Mouse (Mus musculus) forebrain, embryonic 12.5 days (tissue): ENCODE results near the gene Cxcl10. TPM values are rescaled to one million over a fixed set of nuclear protein-coding genes. Genes with fewer than 3 reads are reported as not detected.

ENCODE experiments used
- ATAC-seq: fragments of 200-750 bp; cut with Nextera tagmentation; 2 replicates; pipeline ENCODE4 v1.8.0; 2017; ENCODE audit warnings: moderate TSS enrichment; ENCODE audit not compliant: low FRiP score
- H3K27ac ChIP-seq: fragments of 300-500 bp; sonication (generic); 2 replicates; pipeline ENCODE4 v1.5.1; 2016; ENCODE audit warnings: mild to moderate bottlenecking
- H3K27me3 ChIP-seq: fragments of 300-500 bp; sonication (generic); 2 replicates; pipeline ENCODE4 v1.6.1; 2016; ENCODE audit warnings: mild to moderate bottlenecking
- H3K36me3 ChIP-seq: fragments of 300-500 bp; sonication (generic); replicated peaks from 2 replicates; pipeline ENCODE4 v1.6.1; 2016; ENCODE audit warnings: mild to moderate bottlenecking
- H3K4me1 ChIP-seq: fragments of 300-500 bp; sonication (generic); 2 replicates; pipeline ENCODE4 v1.6.1; 2016
- H3K4me2 ChIP-seq: fragments of 300-500 bp; sonication (generic); 2 replicates; pipeline ENCODE4 v1.6.1; 2016; ENCODE audit warnings: mild to moderate bottlenecking, moderate library complexity
- H3K4me3 ChIP-seq: fragments of 300-500 bp; sonication (generic); replicated peaks from 2 replicates; pipeline ENCODE4 v1.5.1; 2016; ENCODE audit warnings: mild to moderate bottlenecking
- H3K9ac ChIP-seq: fragments of 300-500 bp; sonication (generic); 2 replicates; pipeline ENCODE4 v1.6.1; 2016; ENCODE audit warnings: mild to moderate bottlenecking
- H3K9me3 ChIP-seq: fragments of 300-500 bp; sonication (generic); 2 replicates; pipeline ENCODE4 v1.6.1; 2016
- WGBS: fragments of 180-500 bp; shearing (Covaris S2); methylation state at CpG from one replicate; pipeline ENCODE4 v1.1.7; 2016; 5-methylcytosine and 5-hydroxymethylcytosine counted together
- polyA plus RNA-seq: library from polyadenylated mRNA; unstranded; fragments of >200 nt; fragmentation: Nextera tagmentation; extraction: Ambion mirVana; gene quantifications from 2 replicates; pipeline ENCODE4 v1.2.1, GENCODE M21; 2016

Gene Cxcl10
- polyA plus RNA-seq, 1 experiment from 2014 or later = 0.29 TPM

DNA sequence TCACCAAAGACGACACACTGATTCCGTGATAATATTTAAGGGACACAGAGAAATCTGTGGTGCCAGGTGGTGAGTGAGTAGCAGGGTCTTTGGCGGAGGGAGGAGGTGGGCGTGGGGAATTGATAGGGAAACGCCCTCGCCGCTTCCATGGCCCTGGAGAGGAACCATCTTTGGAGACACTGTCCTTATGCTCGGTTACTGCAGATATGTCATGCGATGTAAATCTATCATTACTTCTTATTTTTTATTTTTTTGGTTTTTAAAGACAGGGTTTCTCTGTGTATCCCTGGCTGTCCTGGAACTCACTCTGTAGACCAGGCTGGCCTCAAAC is 33.6 kb upstream of the Cxcl10 start:
- 64% methylated on average over 9 of the region's 9 CpGs for WGBS
- ATAC-seq = peak; percentile 22; the same call in 1 of the 2 replicates
- no peaks in the 10 kb centered on the region for H3K9me3 ChIP-seq

DNA sequence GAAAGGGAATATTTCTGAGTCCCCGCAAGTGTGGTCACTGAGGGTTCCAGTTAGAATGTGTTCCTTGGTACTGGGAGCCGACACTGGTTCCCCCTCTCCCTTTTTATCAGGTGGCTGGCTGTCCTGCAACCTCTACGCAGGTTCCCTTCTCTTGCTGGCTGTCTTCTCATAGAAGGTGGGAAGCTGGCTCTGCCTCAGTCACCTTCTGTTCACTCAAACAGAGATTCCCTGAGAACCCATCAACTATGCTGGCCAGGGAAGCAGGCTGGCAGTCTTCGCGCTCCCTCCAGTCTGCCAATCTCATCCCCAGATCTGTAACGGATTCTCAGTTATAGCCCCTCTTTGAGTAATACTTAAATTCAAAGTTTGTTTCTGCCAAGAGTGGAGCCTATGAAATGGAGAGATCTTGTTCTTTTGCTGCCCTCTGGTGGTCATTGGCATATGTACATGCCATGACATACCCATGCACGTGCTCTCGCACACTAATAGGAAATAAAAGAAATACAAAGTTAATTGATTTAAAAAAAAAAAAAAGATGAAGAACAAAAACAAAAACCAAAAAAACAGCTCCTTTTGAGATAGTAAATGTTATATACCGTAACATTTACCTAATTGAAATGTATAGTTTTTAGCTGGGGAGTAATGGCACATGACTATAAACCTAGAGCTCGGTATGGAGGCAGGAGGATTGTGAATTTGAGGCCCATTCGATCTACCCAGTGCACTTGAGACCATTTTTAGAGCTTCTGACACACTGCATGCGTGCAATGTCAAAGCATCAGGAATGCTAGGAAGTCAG is 33.1 kb upstream of the Cxcl10 start:
- ATAC-seq = peak; percentile 84; the same call in 1 of the 2 replicates
- H3K4me1 ChIP-seq = peaks cover 8% of the 10 kb centered on the region
- H3K27me3 ChIP-seq = 0 out of 2 replicates have a peak, but pooled peaks cover 3% of the 10 kb centered on the region
- H3K4me2 ChIP-seq = no peak overlapping the region
- no peaks in the 10 kb centered on the region for H3K9me3 ChIP-seq
- no peaks in the 10 kb centered on the region for H3K36me3 ChIP-seq
- H3K4me3 ChIP-seq = no peak overlapping the region
- no peak overlapping the region for H3K27ac ChIP-seq
- H3K9ac ChIP-seq = no peak overlapping the region
- WGBS = 36% methylated on average over 12 of the region's 12 CpGs

More for the DNA sequence above, 33.6 kb upstream of the Cxcl10 start:
- Histone ChIP-seq H3K27me3 (0 out of 2 replicates have a peak, but pooled peaks cover 3% of the 10 kb centered on the region), H3K36me3 (no peaks in the 10 kb centered on the region), H3K9ac (no peak overlapping the region), H3K4me3 (no peak overlapping the region), H3K27ac (no peak overlapping the region), H3K4me1 (peaks cover 3% of the 10 kb centered on the region), H3K4me2 (no peak overlapping the region)

DNA sequence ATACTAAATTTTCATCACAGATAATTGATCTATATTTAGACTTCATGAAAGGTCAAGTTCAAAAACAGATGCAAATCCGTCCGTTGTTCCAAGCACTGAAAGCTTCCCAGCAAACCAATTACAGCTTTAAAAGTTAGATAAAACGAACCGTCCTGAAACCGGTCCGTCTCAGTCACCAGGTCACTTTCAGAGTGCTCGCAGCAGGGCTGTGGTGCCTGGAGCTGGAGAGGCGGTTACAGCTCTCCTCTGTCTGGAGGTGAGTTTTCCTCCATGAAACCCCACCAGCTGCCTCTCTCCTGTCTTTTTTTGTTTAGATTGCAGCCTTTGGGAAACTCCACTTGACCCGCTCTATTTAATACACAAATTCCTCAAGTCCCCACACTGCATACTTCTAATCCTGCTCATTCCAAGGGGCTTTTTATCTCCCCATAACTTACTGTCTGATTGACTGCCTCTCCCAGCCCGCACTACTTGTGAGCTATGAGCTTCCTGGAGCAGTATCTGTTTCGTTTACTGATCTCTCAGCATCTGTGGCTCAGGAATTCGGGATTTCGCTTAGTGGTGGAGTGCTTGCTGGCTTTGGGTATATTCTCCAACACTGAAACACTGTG is 28.2 kb upstream of the Cxcl10 start:
- H3K36me3 ChIP-seq = no peaks in the 10 kb centered on the region
- 30% methylated on average over 13 of the region's 13 CpGs for WGBS
- H3K27me3 ChIP-seq = peaks cover 4% of the 10 kb centered on the region; the same call in 1 of the 2 replicates
- H3K27ac ChIP-seq = 0 out of 2 replicates have a peak overlapping the region, but pooled peaks have one; percentile 25
- no peak overlapping the region; the same call in 1 of the 2 replicates for H3K4me2 ChIP-seq
- peaks cover 13% of the 10 kb centered on the region for H3K4me1 ChIP-seq
- H3K9me3 ChIP-seq = no peaks in the 10 kb centered on the region
- no peak overlapping the region for H3K4me3 ChIP-seq
- no peak overlapping the region for H3K9ac ChIP-seq
- ATAC-seq = no peak

DNA sequence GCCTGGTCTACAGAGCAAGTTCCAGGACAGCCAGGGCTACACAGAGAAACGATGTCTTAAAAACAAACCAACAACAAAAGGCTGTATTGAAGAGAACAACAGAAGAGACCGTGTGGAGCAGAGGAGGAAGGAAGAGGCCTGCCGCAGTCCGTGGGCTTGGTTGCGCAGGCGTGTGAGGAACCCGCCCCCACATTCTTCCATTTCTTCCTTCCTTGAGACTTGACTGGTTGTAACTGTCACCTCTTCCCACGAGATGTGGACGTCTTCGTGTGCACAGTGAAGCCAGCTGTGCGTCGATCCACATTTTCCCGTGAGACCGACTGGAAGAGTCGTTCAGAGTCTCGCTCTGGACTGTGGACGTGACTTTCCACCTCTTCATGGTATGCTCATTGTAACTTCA is 26.7 kb upstream of the Cxcl10 start:
- Histone ChIP-seq H3K4me3 (no peak overlapping the region), H3K9me3 (no peaks in the 10 kb centered on the region), H3K4me1 (peaks cover 19% of the 10 kb centered on the region), H3K36me3 (no peaks in the 10 kb centered on the region), H3K4me2 (no peak overlapping the region), H3K27me3 (peaks cover 4% of the 10 kb centered on the region; the same call in 1 of the 2 replicates), H3K9ac (no peak overlapping the region), H3K27ac (no peak overlapping the region)
- WGBS = 92% methylated on average over 17 of the region's 17 CpGs
- ATAC-seq = no peak

DNA sequence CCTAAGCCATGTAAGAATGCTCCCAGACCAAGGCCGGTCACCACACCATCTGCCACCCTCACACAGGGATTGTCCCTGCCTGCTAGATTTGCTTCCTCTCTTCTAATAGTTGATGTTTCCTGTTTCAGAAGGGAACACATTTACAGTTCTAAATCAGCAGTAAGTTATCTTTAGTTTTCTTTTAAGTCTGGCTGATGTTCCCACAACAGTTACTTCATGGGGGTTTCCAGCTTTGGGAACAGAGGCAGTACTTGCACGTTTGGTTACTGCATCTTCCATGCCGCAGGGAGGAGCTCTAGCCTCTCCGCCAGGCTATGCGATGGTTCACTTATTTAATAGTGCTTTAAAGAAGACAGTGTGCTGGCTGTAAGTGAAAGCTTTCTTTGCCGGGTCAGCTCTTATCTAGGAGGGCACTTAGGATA is 26.0 kb upstream of the Cxcl10 start:
- Histone ChIP-seq H3K4me1 (peaks cover 19% of the 10 kb centered on the region), H3K27me3 (peaks cover 4% of the 10 kb centered on the region; the same call in 1 of the 2 replicates), H3K27ac (no peak overlapping the region), H3K36me3 (no peaks in the 10 kb centered on the region), H3K4me2 (no peak overlapping the region), H3K4me3 (no peak overlapping the region), H3K9ac (no peak overlapping the region), H3K9me3 (no peaks in the 10 kb centered on the region)
- no peak for ATAC-seq
- WGBS = 82% methylated on average over 6 of the region's 6 CpGs

DNA sequence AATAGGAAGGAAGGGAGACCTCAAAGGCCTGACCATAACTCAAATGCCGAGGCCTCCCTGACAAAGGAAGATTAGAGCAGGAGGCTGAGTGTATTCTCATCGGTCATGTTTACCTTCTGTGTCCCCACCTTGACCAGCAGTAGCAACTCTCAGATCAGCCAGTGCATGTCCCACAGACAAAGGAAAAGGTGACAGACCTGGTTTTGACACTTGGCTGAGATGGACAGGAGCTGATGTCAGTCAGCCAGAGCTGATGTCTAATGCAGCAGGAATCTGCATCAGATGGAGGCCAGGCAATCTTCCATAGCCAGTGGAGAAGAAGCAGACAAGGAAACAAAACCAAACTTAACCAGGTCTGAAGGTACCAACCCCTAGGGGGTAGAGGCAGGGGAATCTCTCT is 23.9 kb upstream of the Cxcl10 start:
- Histone ChIP-seq H3K36me3 (no peaks in the 10 kb centered on the region), H3K27me3 (peaks cover 4% of the 10 kb centered on the region; the same call in 1 of the 2 replicates), H3K9me3 (no peaks in the 10 kb centered on the region), H3K4me3 (no peak overlapping the region), H3K27ac (no peak overlapping the region), H3K9ac (no peak overlapping the region), H3K4me2 (no peak overlapping the region), H3K4me1 (peaks cover 22% of the 10 kb centered on the region)
- ATAC-seq = no peak
- 82% methylated on average over 2 of the region's 2 CpGs for WGBS

DNA sequence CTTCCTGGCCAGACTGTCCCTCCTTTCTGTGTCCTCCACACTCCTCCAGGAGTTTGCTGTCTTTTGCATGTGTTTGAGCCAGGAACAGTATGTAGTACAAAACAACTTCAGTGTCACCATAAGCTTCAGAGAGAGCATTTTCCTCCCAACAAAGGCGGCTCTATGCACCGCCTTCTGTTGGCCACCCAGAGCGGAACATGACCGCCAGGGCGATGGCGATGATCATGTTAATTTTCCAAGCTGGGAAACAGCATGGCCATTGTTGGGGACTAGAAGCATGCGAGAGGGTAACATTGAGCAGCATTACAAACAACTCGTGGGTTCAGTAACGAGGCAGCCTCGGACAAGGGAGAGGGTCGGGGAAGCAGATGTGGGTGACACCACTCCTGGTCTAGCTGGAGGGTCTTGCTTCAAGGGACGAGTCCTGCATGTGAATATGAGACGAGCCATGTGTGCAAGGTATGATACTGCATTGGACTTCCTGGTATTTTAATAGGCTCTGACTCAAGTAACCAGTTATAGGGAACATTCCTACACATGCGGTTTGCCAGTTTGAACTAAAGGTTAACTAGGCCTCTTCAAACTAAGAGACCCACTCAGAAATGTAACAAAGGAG is 22.8 kb upstream of the Cxcl10 start:
- H3K9ac ChIP-seq = no peak overlapping the region
- no peaks in the 10 kb centered on the region for H3K9me3 ChIP-seq
- peaks cover 11% of the 10 kb centered on the region for H3K4me1 ChIP-seq
- H3K4me2 ChIP-seq = no peak overlapping the region
- ATAC-seq = peak; percentile 55; the same call in 1 of the 2 replicates
- H3K4me3 ChIP-seq = no peak overlapping the region
- peaks cover 4% of the 10 kb centered on the region; the same call in 1 of the 2 replicates for H3K27me3 ChIP-seq
- WGBS = 55% methylated on average over 14 of the region's 14 CpGs
- no peak overlapping the region for H3K27ac ChIP-seq
- no peaks in the 10 kb centered on the region for H3K36me3 ChIP-seq

DNA sequence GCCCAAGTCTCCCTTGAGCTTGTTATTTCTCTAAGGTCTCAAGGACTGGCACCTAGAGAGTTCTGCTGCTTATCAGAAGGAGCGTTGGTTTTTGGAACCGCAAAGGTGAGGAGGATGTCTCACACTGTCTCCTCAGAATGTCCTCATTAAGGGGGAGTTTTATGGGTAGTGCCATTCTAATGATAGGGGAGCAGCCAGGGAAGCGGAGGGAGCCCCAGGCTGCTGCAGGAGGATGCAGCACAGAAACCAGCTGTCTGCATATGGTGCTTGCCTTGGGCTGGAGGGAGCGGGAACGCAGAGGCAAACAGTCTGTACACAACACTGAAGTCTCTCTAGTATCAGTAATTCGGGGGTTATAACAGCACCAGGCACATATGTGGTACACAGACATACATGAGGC is 22.2 kb upstream of the Cxcl10 start:
- Histone ChIP-seq H3K4me2 (no peak overlapping the region), H3K27ac (no peak overlapping the region), H3K27me3 (peaks cover 3% of the 10 kb centered on the region; the same call in 1 of the 2 replicates), H3K4me3 (no peak overlapping the region), H3K9ac (no peak overlapping the region), H3K9me3 (no peaks in the 10 kb centered on the region), H3K36me3 (no peaks in the 10 kb centered on the region), H3K4me1 (peaks cover 9% of the 10 kb centered on the region)
- no peak for ATAC-seq
- 81% methylated on average over 6 of the region's 6 CpGs for whole genome bisulfite sequencing

DNA sequence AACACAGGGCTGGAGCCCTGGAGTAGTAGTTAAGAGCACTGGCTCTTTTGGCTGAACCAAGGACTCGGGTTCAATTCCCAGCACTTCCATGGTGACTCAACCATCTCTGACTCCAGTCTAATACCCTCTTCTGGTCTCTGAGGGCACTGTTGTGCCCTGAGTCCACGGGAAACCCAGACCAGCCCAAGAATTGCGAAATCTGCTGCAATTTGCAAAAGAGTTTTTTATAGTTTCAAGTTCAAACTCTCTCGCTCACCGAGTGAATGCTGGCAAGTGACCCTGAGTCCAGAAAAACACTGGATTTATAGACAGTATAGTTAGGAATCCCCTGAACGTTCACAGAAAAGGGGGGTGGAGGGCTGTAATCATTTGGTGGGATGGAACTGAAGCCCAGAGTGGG is 21.7 kb upstream of the Cxcl10 start:
- Histone ChIP-seq H3K4me1 (peaks cover 9% of the 10 kb centered on the region), H3K27ac (no peak overlapping the region), H3K4me3 (no peak overlapping the region), H3K27me3 (no peaks in the 10 kb centered on the region), H3K9me3 (no peaks in the 10 kb centered on the region), H3K4me2 (no peak overlapping the region), H3K9ac (no peak overlapping the region), H3K36me3 (no peaks in the 10 kb centered on the region)
- ATAC-seq = no peak
- WGBS = 88% methylated on average over 6 of the region's 6 CpGs

DNA sequence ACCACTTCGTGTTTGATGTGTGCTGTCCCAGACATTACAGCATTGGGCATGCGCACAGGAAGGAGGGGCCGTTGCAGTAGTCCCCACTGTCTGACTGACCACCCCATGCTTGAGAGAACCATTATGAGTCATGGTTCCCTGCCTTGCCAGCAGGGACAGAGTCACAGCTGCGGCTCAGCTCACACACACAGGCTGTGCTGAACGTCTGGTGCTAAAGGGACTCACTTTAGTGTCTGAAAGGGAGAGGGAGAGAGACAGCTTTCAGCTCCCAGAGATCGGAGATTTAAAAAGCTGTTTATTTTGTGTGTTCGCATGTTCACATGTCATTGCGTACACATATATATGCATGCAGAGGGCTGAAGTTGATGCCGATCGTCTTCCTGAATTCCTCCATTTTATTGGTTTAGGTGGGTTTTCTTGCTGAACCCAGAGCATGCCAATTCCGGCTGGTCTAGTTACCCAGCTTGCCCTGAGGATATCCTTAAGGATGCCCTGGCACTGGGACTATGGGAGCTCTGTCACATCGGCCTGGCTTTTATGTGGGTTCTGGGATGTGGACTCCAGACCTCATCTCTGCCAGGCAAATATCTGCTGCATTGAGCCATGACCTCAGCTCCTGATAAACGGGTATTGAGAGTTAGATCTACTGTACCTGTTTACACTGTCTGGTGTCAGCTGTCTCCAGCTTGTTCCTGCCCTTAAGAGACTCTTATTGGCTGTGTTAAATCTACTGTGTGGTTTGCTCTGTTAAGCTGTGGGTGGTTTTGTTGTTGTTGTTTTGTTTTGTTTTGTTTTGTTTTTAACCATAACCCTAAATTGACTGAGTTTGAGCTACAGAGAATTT is 20.7 kb upstream of the Cxcl10 start:
- Histone ChIP-seq H3K9ac (no peak overlapping the region), H3K4me2 (no peak overlapping the region), H3K9me3 (no peaks in the 10 kb centered on the region), H3K36me3 (no peaks in the 10 kb centered on the region), H3K4me3 (no peak overlapping the region), H3K27me3 (no peaks in the 10 kb centered on the region), H3K4me1 (peaks cover 9% of the 10 kb centered on the region), H3K27ac (no peak overlapping the region)
- peak; percentile 76; the same call in 1 of the 2 replicates for ATAC-seq
- 77% methylated on average over 13 of the region's 13 CpGs for WGBS

DNA sequence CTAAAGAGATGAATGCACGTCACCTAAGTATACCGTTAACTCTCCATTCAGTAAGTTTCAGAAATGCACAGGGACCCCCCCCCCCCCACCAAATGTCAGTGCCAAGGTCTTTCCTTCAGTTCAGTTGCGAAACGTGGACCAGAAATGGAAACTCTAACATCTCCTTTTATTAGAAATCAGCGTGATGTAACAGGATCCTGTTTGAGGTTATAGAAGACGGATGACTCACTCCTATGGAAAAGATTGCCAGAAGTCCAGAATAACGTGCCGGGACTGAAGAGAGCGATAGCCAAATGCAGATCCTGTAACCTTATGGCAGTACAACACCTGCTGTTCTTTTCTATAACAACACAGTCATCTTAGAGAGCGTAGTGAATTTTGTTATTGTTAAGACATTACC is 19.7 kb upstream of the Cxcl10 start:
- Histone ChIP-seq H3K27ac (no peak overlapping the region), H3K36me3 (no peaks in the 10 kb centered on the region), H3K9ac (no peak overlapping the region), H3K4me3 (no peak overlapping the region), H3K9me3 (no peaks in the 10 kb centered on the region), H3K4me1 (peaks cover 9% of the 10 kb centered on the region), H3K27me3 (no peaks in the 10 kb centered on the region), H3K4me2 (no peak overlapping the region)
- ATAC-seq = no peak
- 88% methylated on average over 10 of the region's 10 CpGs for WGBS

DNA sequence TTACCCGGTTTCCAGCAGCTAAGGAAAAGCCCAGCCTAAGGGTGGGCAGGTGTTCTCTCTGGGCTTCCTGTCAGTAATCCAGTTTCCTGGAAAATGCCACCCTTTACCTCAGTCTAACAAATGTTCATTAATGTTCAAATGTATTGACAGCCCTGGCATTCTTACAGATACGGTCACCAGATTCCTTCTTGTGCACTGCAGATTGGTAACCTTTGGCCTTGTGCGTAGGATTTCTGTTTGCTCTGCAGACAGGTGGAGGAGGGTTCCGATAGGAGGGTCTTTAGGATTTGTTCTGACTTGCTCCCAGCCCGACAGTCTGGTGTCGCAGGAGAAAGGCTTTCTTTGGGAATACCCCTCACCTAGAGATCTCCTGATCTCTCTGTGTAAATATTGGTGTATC is 17.9 kb upstream of the Cxcl10 start:
- Histone ChIP-seq H3K36me3 (no peaks in the 10 kb centered on the region), H3K9me3 (no peaks in the 10 kb centered on the region), H3K9ac (no peak overlapping the region), H3K27me3 (no peaks in the 10 kb centered on the region), H3K4me1 (peaks cover 7% of the 10 kb centered on the region), H3K27ac (no peak overlapping the region), H3K4me3 (no peak overlapping the region), H3K4me2 (no peak overlapping the region)
- 82% methylated on average over 6 of the region's 6 CpGs for WGBS
- no peak for ATAC-seq
